Mouse (Mus musculus) MEL (cell line): ENCODE results near the gene Nub1.

ENCODE experiments used
- CTCF ChIP-seq, 3 experiments: IDR thresholded peaks in 2 of 3; conservative IDR thresholded peaks in 1 of 3; 2 replicates each; pipeline ENCODE4 v1.5.1; 2011 to 2012; ENCODE audit warnings: low read length in 3 of 3, low read depth in 2 of 3, mild to moderate bottlenecking in 2 of 3, improper control_type of control experiment in 1 of 3, inconsistent platforms in 1 of 3, mixed read lengths in 1 of 3, moderate library complexity in 1 of 3; ENCODE audit not compliant: control insufficient read depth in 1 of 3, insufficient read depth in 1 of 3, poor library complexity in 1 of 3, severe bottlenecking in 1 of 3
- E2F4 ChIP-seq: IDR thresholded peaks from 2 replicates; pipeline ENCODE4 v1.6.1; 2011; ENCODE audit warnings: low read depth, low read length, improper control_type of control experiment, borderline replicate concordance
- ELF1 ChIP-seq: IDR thresholded peaks from 2 replicates; pipeline ENCODE4 v1.6.1; 2014; ENCODE audit warnings: low read depth, mild to moderate bottlenecking, inconsistent platforms, low read length, improper control_type of control experiment, moderate library complexity
- ETS1 ChIP-seq: IDR thresholded peaks from 2 replicates; pipeline ENCODE4 v1.6.1; 2012; ENCODE audit warnings: low read depth, mild to moderate bottlenecking, inconsistent platforms, low read length, improper control_type of control experiment, moderate library complexity
- HCFC1 ChIP-seq: IDR thresholded peaks from 2 replicates; pipeline ENCODE4 v1.6.1; 2012; ENCODE audit warnings: low read depth, mild to moderate bottlenecking, inconsistent platforms, low read length, improper control_type of control experiment, moderate library complexity
- JUND ChIP-seq: IDR thresholded peaks from 2 replicates; pipeline ENCODE4 v1.6.1; 2011; ENCODE audit warnings: low read depth, mild to moderate bottlenecking, improper control_type of control experiment, low read length
- MAX ChIP-seq: IDR thresholded peaks from 2 replicates; pipeline ENCODE4 v1.6.1; 2011; ENCODE audit warnings: low read length, improper control_type of control experiment
- NELFE ChIP-seq: IDR thresholded peaks from 2 replicates; pipeline ENCODE4 v1.6.1; 2011; ENCODE audit warnings: low read depth, low read length, improper control_type of control experiment
- POLR2A ChIP-seq, 2 experiments: IDR thresholded peaks; 2 replicates each; pipeline ENCODE4 v1.6.1; 2011 to 2012; ENCODE audit warnings: low read length in 2 of 2, mild to moderate bottlenecking in 2 of 2, control low read depth in 1 of 2, improper control_type of control experiment in 1 of 2, low read depth in 1 of 2, moderate library complexity in 1 of 2; ENCODE audit not compliant: control insufficient read depth in 1 of 2, insufficient read depth in 1 of 2, poor library complexity in 1 of 2
- TBP ChIP-seq: IDR thresholded peaks from 2 replicates; pipeline ENCODE4 v1.8.0; 2011; ENCODE audit warnings: low read depth, low read length, improper control_type of control experiment
- USF1 ChIP-seq: IDR thresholded peaks from 2 replicates; pipeline ENCODE4 v1.6.1; 2014; ENCODE audit warnings: low read depth, mild to moderate bottlenecking, inconsistent platforms, low read length, improper control_type of control experiment, moderate library complexity
- USF2 ChIP-seq, 2 experiments: IDR thresholded peaks; 2 replicates each; pipeline ENCODE4 v1.6.1; 2011 to 2012; ENCODE audit warnings: improper control_type of control experiment in 2 of 2, low read length in 2 of 2, borderline replicate concordance in 1 of 2, inconsistent platforms in 1 of 2, low read depth in 1 of 2, mild to moderate bottlenecking in 1 of 2; ENCODE audit not compliant: insufficient read depth in 1 of 2
- ZMIZ1 ChIP-seq: IDR thresholded peaks from 2 replicates; pipeline ENCODE4 v1.6.1; 2012; ENCODE audit warnings: low read depth, mild to moderate bottlenecking, inconsistent platforms, low read length, improper control_type of control experiment, moderate library complexity

DNA sequence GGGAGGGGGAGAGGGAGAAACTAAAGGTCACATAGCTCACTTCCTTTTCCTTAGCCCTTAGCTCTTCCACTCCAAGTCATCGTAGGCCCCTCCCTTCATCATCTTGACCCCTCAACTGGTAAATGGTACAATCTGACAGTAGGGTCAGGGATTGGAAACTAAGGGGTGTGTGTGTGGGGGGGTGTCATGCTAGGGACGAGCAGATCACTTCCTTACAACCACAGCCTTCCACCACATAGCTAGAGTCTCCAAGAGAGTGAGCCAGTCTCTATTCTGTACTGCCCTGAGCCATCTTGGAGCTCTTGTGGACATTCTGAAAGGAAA, 66.8 kb downstream of the Nub1 start:
- peak; percentile 26; the same call in 1 of the 2 replicates for TF ChIP-seq MAX
- TF ChIP-seq JUND, result no peak
- TF ChIP-seq CTCF (IDR thresholded peaks at IDR 0.05 in 2 of 3, conservative IDR thresholded peaks at IDR 0.05 in 1 of 3; ENCODE audit: control insufficient read depth in 1 of 3, insufficient read depth in 1 of 3, low read depth in 2 of 3, low read length in 3 of 3, poor library complexity in 1 of 3, severe bottlenecking in 1 of 3), result no peak
- no peak for TF ChIP-seq ETS1
- no peak for TF ChIP-seq POLR2A (IDR thresholded peaks at IDR 0.05; ENCODE audit: control insufficient read depth in 1 of 2, insufficient read depth in 1 of 2, low read depth in 1 of 2, low read length in 2 of 2, poor library complexity in 1 of 2)
- no peak for TF ChIP-seq USF2 (IDR thresholded peaks at IDR 0.05; ENCODE audit: borderline replicate concordance in 1 of 2, insufficient read depth in 1 of 2, low read depth in 1 of 2, low read length in 2 of 2)
- TF ChIP-seq E2F4, result no peak
- TF ChIP-seq NELFE, result no peak
- no peak for TF ChIP-seq ELF1
- TF ChIP-seq ZMIZ1, result no peak
- no peak for TF ChIP-seq USF1
- no peak for TF ChIP-seq TBP
- no peak for TF ChIP-seq HCFC1
